Comparison of ENCODE assay signal across 10 mouse cellular contexts in the genomic region with DNA sequence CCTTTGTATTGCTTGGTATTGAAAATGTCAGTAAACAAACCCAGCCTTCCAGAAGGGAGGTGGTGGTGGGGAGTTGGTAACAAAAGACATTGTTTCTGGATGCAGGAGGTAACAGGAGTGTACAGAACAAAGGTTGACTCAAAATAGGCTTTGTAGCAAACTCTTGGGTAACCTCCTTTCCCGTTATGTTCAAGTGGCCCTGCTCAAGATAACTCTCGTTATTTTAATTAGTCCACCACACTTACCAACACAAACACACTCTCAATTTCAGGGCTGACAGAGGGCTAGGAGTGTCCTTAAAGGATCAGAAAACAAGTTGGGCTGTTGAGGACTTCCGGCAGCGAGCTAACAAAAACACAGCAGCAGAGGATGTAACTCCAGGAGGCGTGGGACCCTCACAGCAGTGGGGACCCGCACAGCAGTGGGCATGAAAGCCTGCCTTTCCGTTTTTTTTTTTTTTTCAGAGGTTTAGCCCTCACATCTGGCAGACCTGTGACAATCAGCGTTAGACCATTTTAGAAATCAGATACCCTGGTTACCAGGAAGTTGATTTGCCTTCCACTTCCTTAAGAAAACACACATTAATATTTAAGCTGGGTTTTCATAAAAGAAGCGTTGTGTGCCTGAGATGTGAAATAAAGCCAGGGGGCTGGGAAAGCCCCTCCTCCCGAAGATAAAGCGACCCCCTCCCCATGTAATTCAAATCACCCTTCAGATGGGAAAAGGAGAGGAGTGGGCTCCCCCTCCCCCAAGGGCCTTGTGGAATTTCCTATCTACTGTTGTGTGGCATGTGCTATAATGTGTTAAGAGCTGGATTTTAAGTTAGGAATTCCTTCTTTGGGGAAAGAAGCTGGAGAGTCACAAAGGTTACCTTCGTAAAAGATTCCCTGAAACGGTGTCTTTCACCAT.
DNase-seq lines count a peak whose midpoint lies in the region; ATAC-seq and TF ChIP-seq lines count a peak whose summit lies in the region.
"Had no signal": no experiment of that assay in that cellular context is flagged by ENCODE, and none has a peak within 500 bp of the region (broad histone marks: within the 10 kb centered on the region; RNA-seq: fewer than 3 reads in every experiment).

No protein-coding gene starts in this region.

- peaks cover 23% of the 10 kb centered on the region for H3K4me1 ChIP-seq in heart, embryonic 13.5 days
- peaks cover 39% of the 10 kb centered on the region for H3K4me1 ChIP-seq in E14TG2a.4 (replicated peaks; ENCODE audit: low read depth, low read length)
- H3K4me1 ChIP-seq in embryonic facial prominence, embryonic 14.5 days (ENCODE audit: control insufficient read depth, insufficient read depth, low read length) = peaks cover 10% of the 10 kb centered on the region
- peaks cover 9% of the 10 kb centered on the region; the same call in 1 of the 2 replicates for H3K4me1 ChIP-seq in midbrain, embryonic 12.5 days

- no peak for ATAC-seq in heart, embryonic 13.5 days (ENCODE audit: extremely low read depth, insufficient number of reproducible peaks, low FRiP score, low TSS enrichment)
- ATAC-seq in embryonic facial prominence, embryonic 14.5 days (ENCODE audit: low read depth) = peak; percentile 62; the same call in 1 of the 2 replicates
- ATAC-seq in midbrain, embryonic 12.5 days (ENCODE audit: low FRiP score, low read depth) = peak; percentile 47; the same call in 1 of the 2 replicates

- H3K4me3 ChIP-seq in heart, embryonic 13.5 days = peak overlapping the region; percentile 8; the same call in 1 of the 2 replicates
- 0 out of 2 replicates have a peak overlapping the region, but pooled peaks have one; percentile 5 for H3K4me3 ChIP-seq in E14TG2a.4 (replicated peaks; ENCODE audit: low read length)
- H3K4me3 ChIP-seq in embryonic facial prominence, embryonic 14.5 days (ENCODE audit: low read depth, low read length) = no peak overlapping the region
- no peak overlapping the region for H3K4me3 ChIP-seq in midbrain, embryonic 12.5 days

- H3K9ac ChIP-seq in heart, embryonic 13.5 days = peak overlapping the region; percentile 64
- no peak overlapping the region for H3K9ac ChIP-seq in embryonic facial prominence, embryonic 14.5 days (ENCODE audit: low read depth, low read length)
- H3K9ac ChIP-seq in midbrain, embryonic 12.5 days (replicated peaks) = no peak overlapping the region

- peak overlapping the region; percentile 58 for H3K4me2 ChIP-seq in heart, embryonic 13.5 days
- peak overlapping the region; percentile 23; the same call in 1 of the 2 replicates for H3K4me2 ChIP-seq in embryonic facial prominence, embryonic 14.5 days (ENCODE audit: low read depth, low read length)
- peak overlapping the region; percentile 32 for H3K4me2 ChIP-seq in midbrain, embryonic 12.5 days (replicated peaks)

- no peak for DNase-seq in heart, postnatal 25 days (ENCODE audit: low spot score)
- DNase-seq in embryonic facial prominence, embryonic 14.5 days (ENCODE audit: low spot score) = no peak
- DNase-seq in cerebellum, postnatal 36 days = no peak
- no peak for DNase-seq in gastrocnemius, postnatal 25 days
- no peak for DNase-seq in layer of hippocampus, adult 9-10 months (ENCODE audit: low spot score)
- DNase-seq: cerebellum, adult 9-11 months; layer of hippocampus, postnatal 36 days had no signal

- no peaks in the 10 kb centered on the region for H3K27me3 ChIP-seq in heart, embryonic 13.5 days (replicated peaks)
- H3K27me3 ChIP-seq in E14TG2a.4 (ENCODE audit: insufficient read depth, low read length) = peaks cover 3% of the 10 kb centered on the region; the same call in 1 of the 2 replicates
- no peaks in the 10 kb centered on the region for H3K27me3 ChIP-seq in embryonic facial prominence, embryonic 14.5 days (replicated peaks; ENCODE audit: control insufficient read depth, insufficient read depth, low read length)
- H3K27me3 ChIP-seq in midbrain, embryonic 12.5 days = no peaks in the 10 kb centered on the region; the same call in 1 of the 2 replicates

- peak overlapping the region; percentile 29 for H3K27ac ChIP-seq in heart, embryonic 13.5 days (replicated peaks)
- peak overlapping the region; percentile 35 for H3K27ac ChIP-seq in embryonic facial prominence, embryonic 14.5 days (replicated peaks; ENCODE audit: low read depth, low read length)
- peak overlapping the region; percentile 46; the same call in 1 of the 2 replicates for H3K27ac ChIP-seq in midbrain, embryonic 12.5 days (replicated peaks)

- H3K9me3 ChIP-seq in heart, embryonic 13.5 days = no peaks in the 10 kb centered on the region
- H3K9me3 ChIP-seq in E14TG2a.4 (ENCODE audit: low read length) = no peaks in the 10 kb centered on the region
- no peaks in the 10 kb centered on the region for H3K9me3 ChIP-seq in embryonic facial prominence, embryonic 14.5 days (ENCODE audit: control insufficient read depth, low read length)
- H3K9me3 ChIP-seq in midbrain, embryonic 12.5 days = no peaks in the 10 kb centered on the region

- intact Hi-C loops in heart, postnatal 25 days (cut with DNase I) = no loop called here

- WGBS in heart, embryonic 13.5 days = 13% methylated on average over 13 of the region's 13 CpGs
- WGBS in embryonic facial prominence, embryonic 14.5 days = 9% methylated on average over 13 of the region's 13 CpGs
- WGBS in midbrain, embryonic 12.5 days = 7% methylated on average over 13 of the region's 13 CpGs

- no peaks in the 10 kb centered on the region for H3K36me3 ChIP-seq in heart, embryonic 13.5 days
- H3K36me3 ChIP-seq in E14TG2a.4 (ENCODE audit: insufficient read depth, low read length) = no peaks in the 10 kb centered on the region
- no peaks in the 10 kb centered on the region for H3K36me3 ChIP-seq in embryonic facial prominence, embryonic 14.5 days (ENCODE audit: control insufficient read depth, insufficient read depth, low read length)
- H3K36me3 ChIP-seq in midbrain, embryonic 12.5 days = no peaks in the 10 kb centered on the region

- no peak for TF ChIP-seq CTCF in E14TG2a.4 (conservative IDR thresholded peaks at IDR 0.05; ENCODE audit: low read length)

Comparison
In these comparisons a context has a peak if more than half of its experiments do, and no peak if none do; other contexts are left out.
1. H3K4me3 ChIP-seq: peak in heart, embryonic 13.5 days (single experiment) and E14TG2a.4 (single experiment); none in embryonic facial prominence, embryonic 14.5 days (single experiment) and midbrain, embryonic 12.5 days (single experiment).
2. Peak in every context shown above with its lines, with median percentiles within 50 percentile points of each other: H3K27ac ChIP-seq and H3K4me2 ChIP-seq.